Mouse (Mus musculus): ENCODE results near the gene Mast4. TPM values are rescaled to one million over a fixed set of nuclear protein-coding genes. Genes with fewer than 3 reads are reported as not detected.

The Mast4 gene
- polyA plus RNA-seq, 1 experiment from 2014 or later: 14.6 TPM

GRCm38 (mm10) chr13:102940476-102940875 is 393.8 kb downstream of the Mast4 start:
- no peak overlapping the region for H3K4me3 ChIP-seq
- H3K9ac ChIP-seq (replicated peaks): no peak overlapping the region
- 92% methylated on average over 6 of the region's 6 CpGs for WGBS
- H3K27me3 ChIP-seq: no peaks in the 10 kb centered on the region
- H3K9me3 ChIP-seq: no peaks in the 10 kb centered on the region
- H3K27ac ChIP-seq (replicated peaks): no peak overlapping the region
- H3K4me1 ChIP-seq: no peaks in the 10 kb centered on the region
- H3K4me2 ChIP-seq (replicated peaks): no peak overlapping the region
- no peaks in the 10 kb centered on the region for H3K36me3 ChIP-seq
- ATAC-seq (replicated peaks): no peak

GRCm38 (mm10) chr13:102936233-102936632 is 398.1 kb downstream of the Mast4 start:
- 86% methylated on average over 2 of the region's 2 CpGs for WGBS
- no peak overlapping the region for H3K9ac ChIP-seq (replicated peaks)
- H3K9me3 ChIP-seq: no peaks in the 10 kb centered on the region
- no peak overlapping the region for H3K27ac ChIP-seq (replicated peaks)
- no peak overlapping the region for H3K4me2 ChIP-seq (replicated peaks)
- no peaks in the 10 kb centered on the region for H3K36me3 ChIP-seq
- H3K27me3 ChIP-seq: no peaks in the 10 kb centered on the region
- no peak for ATAC-seq (replicated peaks)
- no peak overlapping the region for H3K4me3 ChIP-seq
- H3K4me1 ChIP-seq: 0 out of 2 replicates have a peak, but pooled peaks cover 2% of the 10 kb centered on the region

GRCm38 (mm10) chr13:102935788-102936187 is 398.5 kb downstream of the Mast4 start:
- no peaks in the 10 kb centered on the region for H3K36me3 ChIP-seq
- H3K27ac ChIP-seq (replicated peaks): no peak overlapping the region
- H3K4me1 ChIP-seq: 0 out of 2 replicates have a peak, but pooled peaks cover 2% of the 10 kb centered on the region
- H3K4me2 ChIP-seq (replicated peaks): no peak overlapping the region
- H3K27me3 ChIP-seq: no peaks in the 10 kb centered on the region
- H3K4me3 ChIP-seq: no peak overlapping the region
- no peaks in the 10 kb centered on the region for H3K9me3 ChIP-seq
- 92% methylated on average over 3 of the region's 3 CpGs for WGBS
- no peak for ATAC-seq (replicated peaks)
- H3K9ac ChIP-seq (replicated peaks): no peak overlapping the region

- H3K4me2 ChIP-seq (replicated peaks): no peak overlapping the region
- H3K4me1 ChIP-seq: 0 out of 2 replicates have a peak, but pooled peaks cover 2% of the 10 kb centered on the region
- no peak overlapping the region for H3K27ac ChIP-seq (replicated peaks)
- WGBS: 78% methylated on average over 5 of the region's 5 CpGs
- ATAC-seq (replicated peaks): no peak
- no peaks in the 10 kb centered on the region for H3K9me3 ChIP-seq
- no peaks in the 10 kb centered on the region for H3K27me3 ChIP-seq
- H3K36me3 ChIP-seq: no peaks in the 10 kb centered on the region
- H3K4me3 ChIP-seq: no peak overlapping the region
- H3K9ac ChIP-seq (replicated peaks): no peak overlapping the region
These were observed 400.6 kb downstream of the Mast4 start for GRCm38 (mm10) chr13:102933702-102934101.

- no peak overlapping the region for H3K4me3 ChIP-seq
- no peak overlapping the region for H3K9ac ChIP-seq (replicated peaks)
- H3K9me3 ChIP-seq: no peaks in the 10 kb centered on the region
- H3K27me3 ChIP-seq: no peaks in the 10 kb centered on the region
- 0 out of 2 replicates have a peak, but pooled peaks cover 2% of the 10 kb centered on the region for H3K4me1 ChIP-seq
- H3K36me3 ChIP-seq: no peaks in the 10 kb centered on the region
- no peak for ATAC-seq (replicated peaks)
- no peak overlapping the region for H3K27ac ChIP-seq (replicated peaks)
- 76% methylated on average over 9 of the region's 9 CpGs for WGBS
- no peak overlapping the region for H3K4me2 ChIP-seq (replicated peaks)
These were observed 401.9 kb downstream of the Mast4 start for GRCm38 (mm10) chr13:102932434-102932833.

- Histone ChIP-seq H3K4me3 (no peak overlapping the region), H3K4me1 (0 out of 2 replicates have a peak, but pooled peaks cover 2% of the 10 kb centered on the region), H3K9me3 (no peaks in the 10 kb centered on the region), H3K27ac (replicated peaks) (no peak overlapping the region), H3K4me2 (replicated peaks) (no peak overlapping the region), H3K9ac (replicated peaks) (no peak overlapping the region), H3K36me3 (no peaks in the 10 kb centered on the region), H3K27me3 (no peaks in the 10 kb centered on the region)
- no peak for ATAC-seq (replicated peaks)
- WGBS: 93% methylated on average over 1 of the region's 1 CpGs
These were observed 402.3 kb downstream of the Mast4 start for GRCm38 (mm10) chr13:102931951-102932350.

- Histone ChIP-seq H3K27me3 (no peaks in the 10 kb centered on the region), H3K36me3 (no peaks in the 10 kb centered on the region), H3K4me1 (no peaks in the 10 kb centered on the region), H3K9ac (replicated peaks) (no peak overlapping the region), H3K27ac (replicated peaks) (no peak overlapping the region), H3K4me2 (replicated peaks) (no peak overlapping the region), H3K9me3 (no peaks in the 10 kb centered on the region), H3K4me3 (no peak overlapping the region)
- 85% methylated on average over 7 of the region's 7 CpGs for WGBS
- no peak for ATAC-seq (replicated peaks)
These were observed 408.3 kb downstream of the Mast4 start for GRCm38 (mm10) chr13:102925844-102926598.

GRCm38 (mm10) chr13:102919741-102920140 is 414.6 kb downstream of the Mast4 start:
- H3K4me3 ChIP-seq: no peak overlapping the region
- no peaks in the 10 kb centered on the region for H3K4me1 ChIP-seq
- H3K36me3 ChIP-seq: no peaks in the 10 kb centered on the region
- no peak for ATAC-seq (replicated peaks)
- no peak overlapping the region for H3K9ac ChIP-seq (replicated peaks)
- WGBS: 89% methylated on average over 7 of the region's 7 CpGs
- no peaks in the 10 kb centered on the region for H3K27me3 ChIP-seq
- no peak overlapping the region for H3K4me2 ChIP-seq (replicated peaks)
- H3K9me3 ChIP-seq: no peaks in the 10 kb centered on the region
- H3K27ac ChIP-seq (replicated peaks): no peak overlapping the region

GRCm38 (mm10) chr13:102918616-102919015 is 415.7 kb downstream of the Mast4 start:
- H3K4me3 ChIP-seq: no peak overlapping the region
- H3K27me3 ChIP-seq: no peaks in the 10 kb centered on the region
- no peaks in the 10 kb centered on the region for H3K9me3 ChIP-seq
- H3K9ac ChIP-seq (replicated peaks): no peak overlapping the region
- ATAC-seq (replicated peaks): no peak
- WGBS: 69% methylated on average over 4 of the region's 4 CpGs
- no peak overlapping the region for H3K4me2 ChIP-seq (replicated peaks)
- H3K4me1 ChIP-seq: no peaks in the 10 kb centered on the region
- H3K27ac ChIP-seq (replicated peaks): no peak overlapping the region
- no peaks in the 10 kb centered on the region for H3K36me3 ChIP-seq

GRCm38 (mm10) chr13:102915341-102915740 is 419.0 kb downstream of the Mast4 start:
- no peaks in the 10 kb centered on the region for H3K9me3 ChIP-seq
- no peak overlapping the region for H3K9ac ChIP-seq (replicated peaks)
- H3K4me2 ChIP-seq (replicated peaks): no peak overlapping the region
- no peak overlapping the region for H3K27ac ChIP-seq (replicated peaks)
- H3K27me3 ChIP-seq: no peaks in the 10 kb centered on the region
- H3K4me3 ChIP-seq: no peak overlapping the region
- ATAC-seq (replicated peaks): no peak
- H3K4me1 ChIP-seq: no peaks in the 10 kb centered on the region
- 65% methylated on average over 1 of the region's 1 CpGs for WGBS
- H3K36me3 ChIP-seq: no peaks in the 10 kb centered on the region

- H3K27ac ChIP-seq (replicated peaks): no peak overlapping the region
- no peak overlapping the region for H3K4me2 ChIP-seq (replicated peaks)
- no peak overlapping the region for H3K9ac ChIP-seq (replicated peaks)
- H3K36me3 ChIP-seq: no peaks in the 10 kb centered on the region
- H3K4me3 ChIP-seq: no peak overlapping the region
- H3K9me3 ChIP-seq: no peaks in the 10 kb centered on the region
- no peak for ATAC-seq (replicated peaks)
- no peaks in the 10 kb centered on the region for H3K27me3 ChIP-seq
- no peaks in the 10 kb centered on the region for H3K4me1 ChIP-seq
These were observed 419.5 kb downstream of the Mast4 start for GRCm38 (mm10) chr13:102914800-102915199.

- ATAC-seq (replicated peaks): no peak
- H3K4me3 ChIP-seq: no peak overlapping the region
- no peak overlapping the region for H3K9ac ChIP-seq (replicated peaks)
- no peaks in the 10 kb centered on the region for H3K4me1 ChIP-seq
- no peaks in the 10 kb centered on the region for H3K27me3 ChIP-seq
- H3K27ac ChIP-seq (replicated peaks): no peak overlapping the region
- no peak overlapping the region for H3K4me2 ChIP-seq (replicated peaks)
- WGBS: 73% methylated on average over 2 of the region's 2 CpGs
- no peaks in the 10 kb centered on the region for H3K36me3 ChIP-seq
- H3K9me3 ChIP-seq: no peaks in the 10 kb centered on the region
These were observed 420.4 kb downstream of the Mast4 start for GRCm38 (mm10) chr13:102913919-102914318.

GRCm38 (mm10) chr13:102912867-102913266 is 421.4 kb downstream of the Mast4 start:
- Histone ChIP-seq H3K27ac (replicated peaks) (no peak overlapping the region), H3K36me3 (no peaks in the 10 kb centered on the region), H3K9ac (replicated peaks) (no peak overlapping the region), H3K9me3 (no peaks in the 10 kb centered on the region), H3K4me3 (no peak overlapping the region), H3K4me2 (replicated peaks) (no peak overlapping the region), H3K4me1 (no peaks in the 10 kb centered on the region), H3K27me3 (no peaks in the 10 kb centered on the region)
- WGBS: 88% methylated on average over 12 of the region's 12 CpGs
- ATAC-seq (replicated peaks): no peak
